Mouse (Mus musculus) CH12.LX (cell line): ENCODE results near the gene Gm49388.

Experiments used
- BHLHE40 ChIP-seq: IDR thresholded peaks from 2 replicates; pipeline ENCODE4 v1.6.1; 2011; ENCODE audit warnings: mild to moderate bottlenecking, low read depth, low read length, improper control_type of control experiment
- CTCF ChIP-seq, 2 experiments: IDR thresholded peaks in 1 of 2; conservative IDR thresholded peaks in 1 of 2; 2 replicates each; pipeline ENCODE4 v1.5.1; 2011 to 2012; ENCODE audit warnings: low read depth in 2 of 2, low read length in 2 of 2, improper control_type of control experiment in 1 of 2, inconsistent platforms in 1 of 2, mild to moderate bottlenecking in 1 of 2, moderate library complexity in 1 of 2
- E2F4 ChIP-seq: IDR thresholded peaks from 2 replicates; pipeline ENCODE4 v1.6.1; 2011; ENCODE audit warnings: low read depth, low read length, improper control_type of control experiment; ENCODE audit not compliant: insufficient replicate concordance
- EP300 ChIP-seq: IDR thresholded peaks from 2 replicates; pipeline ENCODE4 v1.6.1; 2011; ENCODE audit warnings: low read length, improper control_type of control experiment
- MAFK ChIP-seq: IDR thresholded peaks from 2 replicates; pipeline ENCODE4 v1.6.1; 2011; ENCODE audit warnings: low read length, improper control_type of control experiment; ENCODE audit not compliant: insufficient replicate concordance
- MAX ChIP-seq: IDR thresholded peaks from 2 replicates; pipeline ENCODE4 v1.6.1; 2011; ENCODE audit warnings: low read length, improper control_type of control experiment
- MAZ ChIP-seq: IDR thresholded peaks from 2 replicates; pipeline ENCODE4 v1.6.1; 2012; ENCODE audit warnings: low read depth, mild to moderate bottlenecking, inconsistent platforms, low read length, improper control_type of control experiment, moderate library complexity
- MEF2A ChIP-seq: IDR thresholded peaks from 2 replicates; pipeline ENCODE4 v1.6.1; 2014; ENCODE audit warnings: low read depth, mild to moderate bottlenecking, inconsistent platforms, low read length, improper control_type of control experiment, borderline replicate concordance
- POLR2A ChIP-seq: IDR thresholded peaks from 2 replicates; pipeline ENCODE4 v1.6.1; 2011; ENCODE audit warnings: low read depth, mild to moderate bottlenecking, improper control_type of control experiment, low read length
- SMC3 ChIP-seq: IDR thresholded peaks from 2 replicates; pipeline ENCODE4 v1.6.1; 2011; ENCODE audit warnings: low read depth, low read length, improper control_type of control experiment
- ZC3H11A ChIP-seq: IDR thresholded peaks from 2 replicates; pipeline ENCODE4 v1.6.1; 2012; ENCODE audit warnings: low read depth, mild to moderate bottlenecking, inconsistent platforms, low read length, improper control_type of control experiment
- ZNF384 ChIP-seq: IDR thresholded peaks from 2 replicates; pipeline ENCODE4 v1.6.1; 2012; ENCODE audit warnings: low read depth, low read length, improper control_type of control experiment, inconsistent platforms

DNA sequence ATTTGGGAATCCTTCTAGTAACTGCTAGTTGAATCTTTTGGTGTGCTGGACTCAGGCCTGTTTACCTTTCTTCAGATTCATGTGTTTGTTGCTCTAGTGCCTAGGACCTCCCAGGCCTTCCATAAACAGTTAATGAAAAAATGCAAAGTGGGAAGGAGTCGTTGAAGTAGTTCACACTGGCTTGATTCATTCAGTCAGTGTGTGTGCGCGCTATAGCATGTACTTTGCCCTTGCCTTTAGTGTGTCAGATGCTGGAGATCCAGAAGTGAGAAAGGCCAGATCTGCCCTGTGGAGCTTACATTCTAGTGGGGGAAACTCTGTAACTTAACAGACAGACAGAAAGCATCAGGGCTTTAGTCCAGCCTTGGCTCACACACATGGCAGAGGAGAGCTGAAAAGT lies 24.9 kb upstream of the Gm49388 start:
- TF ChIP-seq ZNF384: no peak
- TF ChIP-seq ZC3H11A: no peak
- TF ChIP-seq MAFK: no peak
- no peak for TF ChIP-seq MEF2A
- no peak for TF ChIP-seq EP300
- TF ChIP-seq POLR2A: no peak
- TF ChIP-seq MAX: no peak
- TF ChIP-seq CTCF (conservative IDR thresholded peaks at IDR 0.05 in 1 of 2, IDR thresholded peaks at IDR 0.05 in 1 of 2; ENCODE audit: low read depth in 2 of 2, low read length in 2 of 2): no peak
- no peak for TF ChIP-seq MAZ
- TF ChIP-seq E2F4: no peak
- TF ChIP-seq BHLHE40: no peak
- TF ChIP-seq SMC3: no peak
